ENCODE assay signal across 8 mouse cellular contexts in genomic region chr16:5136505-5136904, GRCm38 (mm10). TPM values are rescaled to one million over a fixed set of nuclear protein-coding genes. Genes with fewer than 3 reads are reported as not detected.
DNase-seq lines count a peak whose midpoint lies in the region; ATAC-seq and TF ChIP-seq lines count a peak whose summit lies in the region.

No protein-coding gene starts in this region.

- no peak overlapping the region for H3K9ac ChIP-seq in heart, embryonic 11.5 days (ENCODE audit: low read depth, low read length)
- no peak overlapping the region for H3K9ac ChIP-seq in limb, embryonic 14.5 days (ENCODE audit: low read depth, low read length, severe bottlenecking)
- no peak overlapping the region for H3K9ac ChIP-seq in forebrain, postnatal 0 days

- H3K4me3 ChIP-seq in heart, embryonic 11.5 days (ENCODE audit: low read depth, low read length), result no peak overlapping the region
- H3K4me3 ChIP-seq in limb, embryonic 14.5 days (replicated peaks; ENCODE audit: low read length), result no peak overlapping the region
- no peak overlapping the region for H3K4me3 ChIP-seq in thymus, adult 2 months (ENCODE audit: control insufficient read depth, insufficient read depth, low read length)
- H3K4me3 ChIP-seq in forebrain, postnatal 0 days (ENCODE audit: low read depth, low read length), result no peak overlapping the region

- DNase-seq in 3134 (ENCODE audit: extremely low read depth, insufficient read length, low spot score), result peak; percentile 91
- DNase-seq in adrenal gland, adult (ENCODE audit: inconsistent age in 2 of 2, low spot score in 1 of 2), result peak; percentile 93 to 94
- peak; percentile 49 for DNase-seq in limb, embryonic 14.5 days (ENCODE audit: low spot score)
- DNase-seq in urinary bladder, adult 2 months (ENCODE audit: low spot score), result peak; percentile 67
- DNase-seq in spleen, adult 12 weeks (ENCODE audit: low spot score), result no peak
- DNase-seq in thymus, adult 2 months, result no peak
- no peak for DNase-seq in forebrain, postnatal 0 days

- no peak overlapping the region for H3K27ac ChIP-seq in heart, embryonic 11.5 days (ENCODE audit: low read depth, low read length)
- H3K27ac ChIP-seq in limb, embryonic 14.5 days (replicated peaks; ENCODE audit: low read depth, low read length), result no peak overlapping the region
- H3K27ac ChIP-seq in thymus, adult 2 months (ENCODE audit: control insufficient read depth, insufficient read depth, low read length), result no peak overlapping the region
- no peak overlapping the region for H3K27ac ChIP-seq in forebrain, postnatal 0 days (ENCODE audit: low read depth, low read length)

- H3K36me3 ChIP-seq in heart, embryonic 11.5 days (ENCODE audit: control insufficient read depth, insufficient read depth, low read length), result no peaks in the 10 kb centered on the region
- H3K36me3 ChIP-seq in limb, embryonic 14.5 days (ENCODE audit: control insufficient read depth, insufficient read depth, low read length), result no peaks in the 10 kb centered on the region
- H3K36me3 ChIP-seq in thymus, adult 2 months (ENCODE audit: control insufficient read depth, insufficient read depth, low read length), result no peaks in the 10 kb centered on the region
- no peaks in the 10 kb centered on the region for H3K36me3 ChIP-seq in forebrain, postnatal 0 days (ENCODE audit: insufficient read depth)

- no peak for TF ChIP-seq POLR2A in limb, embryonic 14.5 days (IDR thresholded peaks at IDR 0.05; ENCODE audit: borderline replicate concordance, extremely low read depth, insufficient read depth, insufficient read length)
- TF ChIP-seq POLR2A in thymus, adult 2 months (IDR thresholded peaks at IDR 0.05; ENCODE audit: control insufficient read depth, extremely low read depth, insufficient read depth, low read length, poor library complexity), result no peak

- no peak for TF ChIP-seq CTCF in thymus, adult 2 months (IDR thresholded peaks at IDR 0.05; ENCODE audit: borderline replicate concordance, control insufficient read depth, extremely low read depth, insufficient read depth, low read length, poor library complexity)
- no peak for TF ChIP-seq CTCF in forebrain, postnatal 0 days (IDR thresholded peaks at IDR 0.05; ENCODE audit: low read depth)

- no peak overlapping the region for H3K4me2 ChIP-seq in heart, embryonic 11.5 days
- no peak overlapping the region for H3K4me2 ChIP-seq in limb, embryonic 14.5 days (replicated peaks; ENCODE audit: low read depth, low read length, severe bottlenecking)
- no peak overlapping the region for H3K4me2 ChIP-seq in forebrain, postnatal 0 days (ENCODE audit: low read depth)

- no peaks in the 10 kb centered on the region for H3K9me3 ChIP-seq in heart, embryonic 11.5 days (replicated peaks; ENCODE audit: control insufficient read depth, low read length)
- no peaks in the 10 kb centered on the region for H3K9me3 ChIP-seq in limb, embryonic 14.5 days (ENCODE audit: control insufficient read depth, low read length)
- no peaks in the 10 kb centered on the region for H3K9me3 ChIP-seq in forebrain, postnatal 0 days (ENCODE audit: low read length)

- 23% methylated on average over 4 of the region's 4 CpGs for WGBS in heart, embryonic 11.5 days (ENCODE audit: insufficient replicate concordance)
- 12% methylated on average over 4 of the region's 4 CpGs for WGBS in limb, embryonic 14.5 days
- 61% methylated on average over 4 of the region's 4 CpGs for WGBS in thymus, adult 2 months
- 39% methylated on average over 4 of the region's 4 CpGs for WGBS in forebrain, postnatal 0 days

- H3K27me3 ChIP-seq in heart, embryonic 11.5 days (ENCODE audit: control insufficient read depth, insufficient read depth, low read length), result peaks cover 33% of the 10 kb centered on the region
- peaks cover 26% of the 10 kb centered on the region for H3K27me3 ChIP-seq in limb, embryonic 14.5 days (ENCODE audit: control insufficient read depth, insufficient read depth, low read length)
- peaks cover 5% of the 10 kb centered on the region; the same call in 1 of the 2 replicates for H3K27me3 ChIP-seq in thymus, adult 2 months (ENCODE audit: control insufficient read depth, insufficient read depth, low read length)
- H3K27me3 ChIP-seq in forebrain, postnatal 0 days (ENCODE audit: insufficient read depth, low read length), result peaks cover 20% of the 10 kb centered on the region

- H3K4me1 ChIP-seq in heart, embryonic 11.5 days (ENCODE audit: control insufficient read depth, insufficient read depth, low read length), result peaks cover 21% of the 10 kb centered on the region
- peaks cover 5% of the 10 kb centered on the region for H3K4me1 ChIP-seq in limb, embryonic 14.5 days (ENCODE audit: control insufficient read depth, insufficient read depth, low read length)
- H3K4me1 ChIP-seq in thymus, adult 2 months (replicated peaks; ENCODE audit: control insufficient read depth, insufficient read depth, low read length), result no peaks in the 10 kb centered on the region
- no peaks in the 10 kb centered on the region for H3K4me1 ChIP-seq in forebrain, postnatal 0 days (ENCODE audit: insufficient read depth)

- 0 out of 2 replicates have a peak, but pooled peaks have one; percentile 23 for ATAC-seq in heart, embryonic 11.5 days (replicated peaks; ENCODE audit: insufficient number of reproducible peaks, low FRiP score, low TSS enrichment)
- no peak for ATAC-seq in limb, embryonic 14.5 days (ENCODE audit: low FRiP score, low read depth)
- no peak for ATAC-seq in forebrain, postnatal 0 days

RNA-seq across cellular contexts. Expression of gene Ppl, which starts 4.3 kb away (rescaled TPM):
- polyA plus RNA-seq in heart, embryonic 11.5 days (2014; fragmentation: Nextera tagmentation; extraction: Ambion mirVana), result 1.3 and 1.6 TPM in 2 replicates
- 8.9 and 15.6 TPM in 2 replicates for polyA plus RNA-seq in limb, embryonic 14.5 days (2012; rRNA removed)
- 23.5 and 33.7 TPM in 2 replicates for polyA plus RNA-seq in limb, embryonic 14.5 days (2014; fragmentation: Nextera tagmentation; extraction: Ambion mirVana)
- polyA plus RNA-seq in urinary bladder, adult 2 months (2012; rRNA removed), result 22.7 and 33.1 TPM in 2 replicates
- 1.0 and 1.3 TPM in 2 replicates for polyA plus RNA-seq in thymus, adult 2 months (2012; rRNA removed)
- total RNA-seq in forebrain, postnatal 0 days (2014; rRNA removed), result 0.08 and 0.10 TPM in 2 replicates
- 0.03 and 0.07 TPM in 2 replicates for polyA plus RNA-seq in forebrain, postnatal 0 days (2015; fragmentation: Nextera tagmentation; extraction: Ambion mirVana)

RNA-seq across cellular contexts. Expression of gene Sec14l5, which starts 10.4 kb away (rescaled TPM):
- polyA plus RNA-seq in heart, embryonic 11.5 days (2014; fragmentation: Nextera tagmentation; extraction: Ambion mirVana), result 0.11 TPM in 1 of 2 replicates, not detected in the other
- polyA plus RNA-seq in limb, embryonic 14.5 days (2012; rRNA removed), result 0.45 and 0.61 TPM in 2 replicates
- 0.10 and 0.12 TPM in 2 replicates for polyA plus RNA-seq in limb, embryonic 14.5 days (2014; fragmentation: Nextera tagmentation; extraction: Ambion mirVana)
- 0.13 and 0.18 TPM in 2 replicates for polyA plus RNA-seq in urinary bladder, adult 2 months (2012; rRNA removed)
- polyA plus RNA-seq in thymus, adult 2 months (2012; rRNA removed), result 1.5 and 2.0 TPM in 2 replicates
- total RNA-seq in forebrain, postnatal 0 days (2014; rRNA removed), result 0.15 and 0.48 TPM in 2 replicates
- polyA plus RNA-seq in forebrain, postnatal 0 days (2015; fragmentation: Nextera tagmentation; extraction: Ambion mirVana), result 0.05 and 0.08 TPM in 2 replicates

Comparison
In these comparisons a context has a peak if more than half of its experiments do, and no peak if none do; other contexts are left out.
1. DNase-seq: peak in 3134 (single experiment), adrenal gland, adult (2 of 2), limb, embryonic 14.5 days (single experiment) and urinary bladder, adult 2 months (single experiment); none in spleen, adult 12 weeks (single experiment), thymus, adult 2 months (single experiment) and forebrain, postnatal 0 days (single experiment).